Mouse (Mus musculus) MN1 (cell line): ENCODE results near the gene Kank1.

Source experiments
- DNase-seq: peaks from one replicate; pipeline ENCODE4 v3.0.0-alpha.2; 2016; ENCODE audit warnings: low spot score

Gene Kank1

DNA sequence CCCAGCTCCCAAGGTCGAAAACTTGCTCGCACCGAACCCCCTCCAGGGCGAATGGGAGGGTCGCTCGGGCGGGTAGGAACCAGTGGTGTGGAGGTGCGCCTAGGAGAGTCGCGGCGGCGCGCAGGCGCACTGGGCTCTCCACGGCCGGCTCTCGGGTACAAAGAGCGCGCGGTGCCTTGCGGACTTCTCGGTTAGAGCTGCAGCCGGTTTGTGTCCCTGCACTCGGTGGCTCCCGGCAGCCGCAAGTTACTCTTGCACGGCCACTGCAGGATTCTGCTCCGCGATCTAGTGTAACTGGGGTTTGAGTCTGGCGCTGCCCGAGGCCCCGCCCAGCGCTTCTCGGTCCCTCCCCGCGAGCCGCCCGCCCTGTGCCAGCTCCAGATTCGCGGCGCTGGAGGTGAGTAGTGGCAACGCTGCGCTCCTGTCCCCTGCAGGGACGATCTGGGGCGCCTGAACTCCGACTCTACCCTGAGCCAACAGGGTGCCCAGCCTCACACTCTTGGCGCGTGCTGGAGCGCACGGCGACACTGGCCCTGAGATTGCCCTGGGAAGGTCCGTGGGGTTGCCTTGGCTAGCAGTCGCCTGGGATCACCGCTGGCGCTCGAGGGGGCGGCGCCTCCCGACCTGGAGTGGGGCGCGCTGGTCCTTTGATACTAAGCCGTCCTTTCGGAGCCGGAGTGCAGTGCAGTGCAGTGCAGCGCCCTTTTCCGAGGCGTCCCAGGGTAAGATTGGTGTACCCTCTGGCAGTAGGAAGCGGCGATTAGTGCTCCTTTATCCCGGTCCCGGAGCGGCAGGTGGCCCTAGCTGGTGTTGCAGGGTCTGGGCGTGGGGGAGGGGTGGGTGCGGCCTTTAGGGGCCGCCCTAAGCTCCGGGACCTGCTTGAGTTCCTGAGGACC is at the start of gene Kank1:
Gene Kank1 (plus strand): TSS at position 380 of the 896 bp plus-strand sequence.
- no peak for DNase-seq

DNA sequence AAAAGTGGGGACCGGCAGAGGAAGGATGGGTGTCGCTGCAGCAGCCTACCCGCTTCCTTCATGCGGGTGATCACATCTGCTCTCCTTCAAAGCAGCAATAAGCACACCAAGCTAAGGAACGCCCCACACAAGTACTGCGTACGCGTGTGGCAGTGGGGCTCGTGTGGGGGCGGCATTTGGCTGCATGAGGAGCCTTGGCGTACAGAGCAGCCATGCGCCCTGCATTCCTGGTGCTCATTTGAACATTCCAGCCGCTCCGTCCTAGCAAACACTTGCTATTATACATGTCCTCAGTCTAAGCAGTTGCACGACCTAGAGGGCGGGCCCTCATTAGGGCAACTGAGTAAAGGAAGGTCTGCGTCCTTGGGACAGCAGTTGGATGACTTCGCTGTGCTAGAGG is 49.1 kb upstream of the Kank1 start:
- no peak for DNase-seq

DNA sequence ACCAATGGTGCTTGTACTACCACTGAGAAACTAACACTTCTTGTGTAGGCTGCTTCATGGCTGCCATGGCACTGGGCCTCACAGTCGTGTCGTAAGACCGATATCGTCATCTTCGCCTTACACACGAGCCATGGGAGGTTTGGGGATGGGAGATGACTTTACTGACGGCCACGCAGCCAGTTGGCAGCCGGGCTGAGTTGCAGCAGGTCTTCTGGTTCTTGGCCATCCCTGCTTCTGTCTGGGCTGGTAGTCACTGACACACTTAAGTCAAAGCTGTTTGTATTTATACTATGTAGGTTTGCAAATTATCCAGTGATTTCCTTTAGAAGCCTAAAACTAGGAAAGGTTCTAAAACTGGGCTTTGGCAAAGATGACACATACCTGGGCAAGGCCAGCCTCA is 43.0 kb upstream of the Kank1 start:
- no peak for DNase-seq

DNA sequence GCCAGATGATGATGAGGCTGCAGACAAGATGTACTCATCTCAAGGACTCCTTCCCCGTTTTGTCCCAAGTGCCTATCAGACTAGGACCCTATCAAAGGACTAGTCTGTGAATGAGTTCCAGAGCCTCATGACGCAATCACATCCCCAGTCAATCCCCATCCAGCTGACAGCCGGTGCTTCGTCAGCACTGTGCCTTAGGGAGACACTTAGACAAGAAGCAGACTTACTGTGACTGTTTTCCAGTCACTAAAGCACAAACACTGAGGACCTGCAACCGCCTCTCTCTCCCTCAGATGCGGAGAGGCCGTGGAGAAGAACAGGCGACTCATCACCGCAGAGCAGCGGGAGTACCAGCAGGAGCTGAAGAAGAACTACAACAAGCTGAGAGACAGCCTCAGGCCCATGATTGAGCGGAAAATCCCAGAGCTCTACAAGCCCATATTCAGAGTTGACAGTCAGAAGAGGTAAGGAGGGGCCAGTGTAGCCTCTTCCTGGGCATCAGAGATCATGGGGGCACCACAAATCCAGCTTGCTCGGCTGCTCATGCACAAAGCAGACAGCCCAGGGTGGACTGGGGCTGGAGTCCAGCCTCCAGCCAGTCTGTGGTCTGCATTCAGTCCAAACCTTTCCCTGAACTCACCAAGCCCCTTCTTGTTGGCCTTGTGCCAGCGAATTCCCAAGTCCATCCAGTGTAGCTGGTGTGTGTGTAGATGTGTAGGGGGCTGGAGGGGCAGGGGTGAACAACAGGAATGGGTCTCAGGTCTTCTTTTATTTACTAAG is 36.5 kb upstream of the Kank1 start:
- no peak for DNase-seq

DNA sequence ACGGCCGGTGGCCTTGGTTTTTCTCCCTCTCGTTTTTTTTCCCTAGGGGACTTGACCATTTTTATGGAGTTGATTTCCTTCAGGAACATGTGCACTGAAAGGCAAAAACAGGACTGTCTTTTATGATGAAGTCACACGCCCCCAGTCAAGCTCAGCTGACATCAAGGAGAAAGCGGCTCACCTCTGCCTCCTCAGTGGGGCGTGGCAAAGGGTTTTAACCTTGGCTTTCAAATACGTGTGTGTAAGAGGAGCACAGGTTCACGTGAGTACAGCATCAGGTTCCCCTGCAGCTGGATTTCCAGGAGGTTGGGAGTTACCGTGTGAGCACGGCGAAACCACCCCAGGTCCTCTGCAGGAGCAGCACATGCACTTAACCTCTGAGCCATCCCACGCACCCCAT is 33.7 kb upstream of the Kank1 start:
- DNase-seq = no peak

DNA sequence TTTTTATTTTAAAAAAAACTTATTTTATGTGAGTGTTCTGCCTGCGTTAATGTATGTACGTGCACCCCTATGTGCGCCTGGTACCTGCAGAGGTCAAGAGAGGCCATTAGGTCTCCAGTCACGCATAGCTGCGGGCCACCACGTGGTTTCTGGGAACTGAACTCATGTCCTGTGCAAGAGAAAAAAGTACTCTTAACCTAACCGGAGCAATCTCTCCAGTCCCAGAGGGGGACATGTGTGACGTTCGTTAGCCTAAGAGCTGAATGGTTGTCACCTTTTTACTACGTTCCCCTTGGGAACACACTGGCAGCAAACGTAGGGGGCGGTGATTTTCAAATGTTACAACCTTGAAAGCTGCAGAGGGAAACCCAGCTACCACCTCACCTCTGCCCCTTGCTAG is 29.8 kb upstream of the Kank1 start:
- DNase-seq = no peak

DNA sequence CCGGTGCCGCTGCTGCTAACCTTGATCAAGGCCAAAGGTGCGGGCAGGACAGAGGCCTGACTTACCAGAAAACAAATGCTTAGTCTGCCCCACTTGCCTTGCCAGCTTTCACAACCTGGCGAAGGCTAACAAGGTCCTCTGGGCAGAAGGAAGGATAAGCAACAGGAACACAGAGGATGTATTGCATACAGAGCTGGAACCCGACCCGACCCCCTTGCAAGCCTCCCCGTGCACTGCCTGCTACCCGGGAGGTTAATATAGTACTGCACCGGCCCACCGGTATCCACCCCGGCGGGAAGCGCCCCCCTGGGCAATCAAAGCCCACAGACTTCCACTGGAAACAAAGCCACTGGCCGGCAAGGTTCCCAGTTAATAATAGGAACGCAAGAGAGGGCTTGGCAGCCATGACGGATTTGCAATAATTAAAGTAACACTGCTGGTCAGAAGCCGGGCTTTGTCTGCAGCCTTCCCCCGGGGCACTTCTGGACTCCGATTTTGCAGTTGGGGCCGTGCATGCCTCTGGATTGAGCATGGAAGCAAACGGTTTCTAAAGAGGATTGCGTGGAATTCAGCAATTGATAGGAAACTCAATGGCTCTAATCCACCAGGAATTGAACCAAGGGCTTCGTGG is 28.9 kb upstream of the Kank1 start:
- DNase-seq = no peak

DNA sequence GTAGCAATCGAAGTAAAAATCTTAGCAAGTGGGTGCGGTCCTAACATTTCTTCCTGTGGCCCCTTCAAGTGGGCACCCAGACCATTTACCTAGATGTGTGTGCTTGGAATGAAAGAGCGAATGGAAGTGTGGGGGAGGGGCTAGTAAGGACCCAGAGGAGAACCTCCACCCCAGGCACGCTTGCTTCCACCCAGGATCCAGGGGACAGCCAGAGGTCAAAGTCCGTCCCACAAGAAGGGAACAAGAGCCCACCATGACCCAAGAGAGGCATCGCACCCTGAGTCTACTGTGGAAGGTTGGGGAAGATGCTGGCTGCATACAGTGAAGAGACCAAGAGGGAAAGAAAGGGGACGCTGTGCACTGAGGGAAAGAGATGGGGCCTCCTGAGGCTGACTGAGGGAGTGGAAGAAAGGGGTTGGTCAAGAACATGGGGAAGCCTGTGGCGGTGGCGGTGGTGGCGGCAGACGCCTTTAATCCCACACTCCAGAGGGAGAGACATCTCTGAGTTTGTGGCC is 28.1 kb upstream of the Kank1 start:
- no peak for DNase-seq

DNA sequence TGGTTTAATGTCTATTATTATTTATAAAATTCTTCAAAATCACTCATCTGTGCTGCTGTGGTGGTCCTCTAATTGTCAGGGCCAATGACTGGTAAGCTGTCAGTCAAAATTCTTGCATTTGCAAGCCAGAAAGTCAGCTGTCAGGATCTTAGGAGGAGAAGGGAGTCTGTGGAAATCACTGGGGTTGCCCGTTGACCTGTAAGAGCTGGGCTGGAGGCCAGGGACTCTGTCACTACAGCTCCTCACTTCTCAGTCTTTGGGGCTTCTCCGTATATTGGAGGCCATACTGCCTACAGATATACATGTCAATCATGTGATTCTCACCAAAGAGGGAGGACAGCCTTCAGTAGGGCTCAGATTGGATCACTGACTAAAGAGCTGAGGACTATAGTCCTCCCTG is 16.2 kb upstream of the Kank1 start:
- DNase-seq = no peak

DNA sequence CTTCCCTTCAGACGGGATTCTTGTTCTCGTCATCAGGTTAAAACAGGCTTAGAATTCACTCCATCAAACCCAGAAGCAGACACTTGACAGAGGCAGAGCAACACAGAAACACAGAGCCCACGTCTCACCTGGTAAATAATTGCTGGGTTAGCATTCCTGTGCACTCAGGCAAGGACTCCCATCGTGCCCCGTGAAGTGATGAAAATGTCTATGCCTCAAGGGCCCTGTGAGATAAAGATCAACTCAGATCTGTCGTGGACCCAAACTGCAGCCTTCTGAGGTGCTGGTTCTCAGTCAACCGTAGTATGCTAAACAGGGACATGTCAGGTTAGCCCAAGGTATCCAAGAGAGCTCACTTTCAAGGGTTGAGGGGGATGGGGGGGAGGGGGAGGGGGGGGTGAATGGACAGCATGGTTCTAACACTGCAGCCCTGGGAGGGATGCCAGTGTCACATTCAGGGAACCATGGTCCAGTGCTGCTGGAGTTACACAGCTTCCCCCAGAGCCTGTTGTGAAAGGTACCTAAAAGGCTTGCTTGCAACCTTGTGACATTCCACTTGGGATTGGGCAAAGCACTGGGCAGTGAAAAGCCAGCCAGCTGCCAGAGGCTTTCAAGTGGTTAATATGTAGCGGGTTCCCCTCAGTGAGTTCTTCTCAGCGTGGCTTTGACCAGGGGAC is 14.7 kb upstream of the Kank1 start:
- DNase-seq = no peak

DNA sequence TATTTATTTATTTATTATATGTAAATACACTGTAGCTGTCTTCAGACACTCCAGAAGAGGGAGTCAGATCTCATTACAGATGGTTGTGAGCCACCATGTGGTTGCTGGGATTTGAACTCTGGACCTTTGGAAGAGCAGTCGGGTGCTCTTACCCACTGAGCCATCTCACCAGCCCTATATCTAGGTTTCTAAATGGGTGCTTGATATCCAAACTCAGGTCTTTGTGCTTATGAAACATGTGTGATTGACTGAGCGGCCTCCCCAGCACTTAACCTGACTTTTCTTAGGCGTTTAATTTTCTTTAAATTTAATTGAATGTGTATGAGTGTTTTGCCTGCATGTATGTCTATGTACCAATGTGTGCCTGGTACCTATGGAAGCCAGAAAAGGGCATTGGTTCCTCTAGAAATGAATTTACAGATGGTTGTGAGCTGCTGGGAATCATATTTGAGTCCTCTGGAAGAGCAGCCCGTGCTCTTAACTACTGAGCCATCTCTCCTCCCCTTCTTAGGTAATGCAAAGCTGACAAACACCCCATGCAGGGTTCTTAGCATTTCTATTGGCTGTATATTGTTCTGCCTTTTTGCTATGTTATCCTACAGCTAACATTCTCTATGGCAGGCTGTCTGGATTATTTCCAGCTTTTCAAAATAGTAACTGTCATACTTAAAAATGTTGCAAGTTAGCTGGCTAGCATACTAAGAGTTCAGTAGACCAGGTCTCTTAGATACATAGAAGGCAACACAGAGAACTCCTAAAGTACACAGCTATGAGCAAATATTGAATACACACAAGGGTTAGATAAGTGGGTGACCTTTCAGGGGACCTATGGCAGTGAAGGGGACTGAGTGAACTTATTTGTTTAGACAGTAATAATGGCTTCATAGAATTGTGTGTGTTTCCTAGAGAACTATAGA is 6.5 kb upstream of the Kank1 start:
- DNase-seq = no peak

DNA sequence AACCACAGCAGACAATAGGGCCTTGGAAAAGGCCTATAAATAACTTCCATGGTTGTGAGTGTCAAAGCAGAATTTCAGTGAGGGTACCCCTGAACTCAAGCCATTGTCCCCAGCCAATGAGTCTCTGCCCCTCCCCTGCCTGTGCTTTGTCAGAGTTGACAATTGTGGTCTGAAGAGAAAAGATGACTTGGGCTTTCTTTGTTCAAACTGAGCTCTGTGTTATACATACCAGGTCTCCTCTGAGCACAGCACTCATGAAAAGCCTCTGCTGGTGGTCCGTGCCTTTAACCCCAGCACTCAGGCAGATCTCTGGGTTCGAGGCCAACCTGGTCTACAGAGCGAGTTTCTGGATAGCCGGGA is 5.8 kb upstream of the Kank1 start:
- DNase-seq = no peak

DNA sequence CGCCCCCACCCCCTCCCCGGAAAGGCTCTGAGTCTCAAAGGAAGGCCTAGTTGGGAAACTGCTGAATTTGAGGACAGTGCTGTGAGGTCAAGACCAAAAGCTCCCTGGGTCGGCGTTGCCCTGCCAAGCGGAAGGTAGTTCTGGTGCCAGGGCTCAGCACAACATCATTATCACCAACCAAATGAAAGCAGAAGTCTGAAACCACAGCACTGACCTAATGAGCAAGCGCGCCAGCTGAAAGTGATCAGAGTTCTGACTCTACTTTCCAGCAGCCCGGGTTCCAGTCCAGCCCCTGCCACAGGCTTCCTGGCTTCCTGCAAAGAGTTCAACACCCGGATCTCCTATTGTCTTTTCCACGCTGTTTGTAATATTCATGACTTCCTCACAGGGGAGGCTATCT is 4.7 kb upstream of the Kank1 start:
- no peak for DNase-seq

DNA sequence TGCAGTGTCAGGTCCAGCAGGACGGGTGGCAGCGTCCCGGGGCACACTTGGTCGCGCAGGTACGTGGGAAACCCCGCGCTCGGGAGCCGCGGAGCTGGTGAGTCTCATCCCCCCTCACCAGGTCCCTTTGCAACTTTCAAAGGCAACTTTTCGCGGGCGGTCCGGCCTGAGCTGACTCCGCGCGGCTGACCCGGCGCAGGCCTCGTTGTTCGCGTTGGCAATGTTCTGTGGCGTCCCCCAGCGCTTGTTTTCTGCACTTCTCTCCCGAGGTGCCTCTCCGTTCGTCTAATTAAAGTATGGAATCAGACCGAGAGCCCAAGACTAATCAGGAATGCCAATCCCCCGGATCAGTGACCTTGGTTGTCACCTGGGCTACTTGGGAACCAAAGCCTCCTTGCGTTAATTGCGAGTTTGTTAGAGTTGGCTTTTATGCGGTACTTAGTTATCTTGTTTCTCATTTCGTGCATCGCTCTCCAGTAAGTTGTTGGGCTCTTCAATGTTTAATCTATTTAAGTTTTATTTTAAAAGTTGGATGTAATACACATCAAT is 791 bp downstream of the Kank1 start:
- DNase-seq = no peak

DNA sequence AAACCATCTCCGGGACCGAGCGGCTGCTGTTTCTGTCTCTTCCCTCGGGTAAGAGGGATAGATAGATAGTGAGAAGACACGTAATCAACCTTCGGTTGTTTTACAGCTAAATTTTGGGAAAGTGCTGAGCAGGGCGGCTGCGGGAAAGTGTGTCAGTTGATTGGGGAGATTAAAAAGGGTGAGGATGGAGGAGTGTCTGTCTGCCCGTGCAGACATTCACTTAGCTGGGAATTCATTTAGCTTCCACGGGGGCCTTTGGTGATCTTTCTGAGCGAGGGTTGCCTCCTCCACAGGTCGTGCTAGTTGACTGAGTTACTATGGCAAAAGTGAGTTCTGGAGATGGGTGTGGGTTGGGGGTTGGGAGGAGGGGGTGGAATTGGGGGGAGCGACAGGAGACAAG is 1.3 kb downstream of the Kank1 start:
- no peak for DNase-seq

DNA sequence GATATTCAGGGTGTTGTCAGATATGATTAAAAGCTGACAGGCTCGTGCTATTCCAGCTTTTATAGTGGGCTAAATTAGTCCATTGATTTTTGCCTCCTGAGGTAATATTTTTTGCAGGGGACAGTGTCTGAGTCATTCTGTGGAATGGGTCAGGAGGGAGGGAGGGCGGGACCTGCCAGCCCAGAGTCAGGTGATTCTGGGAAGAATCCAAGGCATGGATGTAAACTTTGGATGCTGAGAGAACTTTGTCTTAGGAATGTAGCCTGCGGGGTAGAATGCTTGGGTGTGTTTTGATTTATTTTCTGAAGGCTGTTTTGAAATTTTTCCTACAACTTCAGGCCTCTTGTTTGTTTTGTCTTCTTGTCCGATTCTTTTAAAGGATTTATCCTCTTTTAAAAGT is 6.8 kb downstream of the Kank1 start:
- no peak for DNase-seq

DNA sequence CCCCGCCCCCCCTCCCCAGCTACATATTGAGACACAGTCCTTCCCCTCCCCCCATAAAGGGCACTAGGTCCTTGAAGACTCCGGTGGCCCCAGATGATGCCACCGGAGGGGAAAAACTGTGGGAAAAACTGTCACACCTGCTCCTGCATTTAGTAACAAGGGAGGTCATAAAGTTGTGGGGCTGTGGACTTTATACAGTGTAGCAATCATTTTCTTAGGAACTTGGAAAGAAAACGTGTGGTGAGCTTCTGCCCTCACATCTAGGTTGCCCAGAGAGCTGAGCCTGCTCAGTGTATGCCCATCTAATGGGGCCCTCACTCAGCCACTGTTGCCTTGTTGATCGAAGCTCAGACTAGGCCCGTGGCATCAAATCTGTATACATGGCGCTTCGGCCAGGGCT is 9.3 kb downstream of the Kank1 start:
- no peak for DNase-seq

DNA sequence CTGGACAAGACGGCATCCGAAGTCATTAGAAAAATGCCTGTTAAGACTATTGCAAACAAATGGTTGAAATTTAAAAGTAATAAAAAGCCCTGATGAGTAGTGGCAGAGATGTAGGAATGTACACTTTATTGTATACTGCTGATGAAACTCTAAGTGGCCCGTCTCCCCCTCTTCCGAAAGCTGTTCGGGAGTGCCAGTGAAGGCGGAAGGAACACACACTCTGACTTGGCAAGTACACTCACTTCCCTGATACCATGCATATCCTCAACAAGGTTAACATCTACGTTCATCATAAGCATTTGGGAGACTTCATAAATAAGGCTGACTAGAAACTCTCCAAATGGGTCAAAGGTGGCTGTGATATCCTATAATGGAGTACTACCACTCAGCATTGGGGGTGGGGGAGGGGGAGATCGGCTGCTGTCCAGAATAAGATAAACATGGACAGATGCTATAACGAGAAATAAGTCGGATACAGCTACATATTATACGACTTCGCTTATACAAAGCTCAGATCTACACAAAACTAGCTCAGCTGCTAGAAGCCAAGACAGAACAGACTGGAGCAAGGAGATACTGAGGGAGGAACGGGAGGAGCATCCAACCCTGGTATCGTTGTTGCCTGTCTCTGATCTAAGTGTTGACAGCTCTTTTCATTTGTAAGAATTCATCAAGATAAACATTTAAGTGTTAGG is 11.2 kb downstream of the Kank1 start:
- no peak for DNase-seq

DNA sequence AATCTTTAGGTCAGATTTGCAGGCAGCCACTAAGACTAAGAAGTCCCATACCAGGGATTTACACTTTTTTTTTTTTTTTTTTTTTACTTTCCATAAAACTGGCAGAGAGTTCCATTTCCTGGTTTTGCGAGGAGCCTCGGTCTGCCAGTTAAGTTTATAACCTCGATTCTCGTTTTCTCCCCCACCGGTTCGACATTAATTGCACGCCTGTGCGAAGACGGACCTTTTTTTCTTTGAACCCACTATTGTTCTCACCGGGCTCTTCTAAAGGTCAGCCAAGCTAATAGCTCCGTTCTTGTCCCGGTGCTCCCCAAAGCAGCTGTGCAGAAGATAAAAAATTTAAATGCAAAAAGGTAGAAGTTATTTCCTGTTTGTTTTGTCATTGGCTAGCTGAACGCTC is 12.5 kb downstream of the Kank1 start:
- DNase-seq = no peak

DNA sequence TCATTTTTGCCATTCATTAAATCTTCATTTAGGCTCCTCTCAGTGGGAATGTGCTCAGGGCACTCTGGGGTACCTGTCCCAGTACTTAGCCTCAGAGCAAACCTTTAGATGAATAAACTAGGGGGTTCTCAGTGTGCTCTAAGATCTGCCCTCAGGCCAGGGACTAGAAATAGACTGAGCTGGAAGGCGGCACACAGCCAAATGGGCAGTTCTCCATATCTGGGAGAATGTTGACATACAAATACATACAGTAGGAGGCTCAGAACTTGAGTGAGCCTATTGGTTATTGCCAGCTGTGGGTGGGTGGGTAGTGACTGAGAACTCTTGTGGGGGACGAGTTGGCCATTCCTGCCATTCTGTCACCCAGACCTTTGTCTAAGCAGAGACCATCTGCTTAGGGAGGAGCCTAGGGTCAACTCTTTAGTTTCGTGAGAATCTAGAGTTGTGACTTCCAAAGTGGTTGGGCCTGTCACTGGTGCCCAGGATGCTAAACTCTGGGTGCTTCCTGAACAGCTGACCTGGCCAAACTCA is 14.9 kb downstream of the Kank1 start:
- no peak for DNase-seq
